Mouse (Mus musculus): ENCODE data around the gene Gm42372. TPM values are rescaled to one million over a fixed set of nuclear protein-coding genes. Genes with fewer than 3 reads are reported as not detected.
"Not testable (repeated sequence)": the region's sequence is repeated elsewhere in the genome, so short reads cannot be mapped to it uniquely, and the experiment has no call there.

Gene Gm42372
- polyA plus RNA-seq, 2 experiments: 0.01 to 0.03 TPM

- H3K36me3 ChIP-seq (replicated peaks; ENCODE audit: control insufficient read depth, insufficient read depth, low read depth): no peaks in the 10 kb centered on the region
- no peak overlapping the region for H3K4me3 ChIP-seq (ENCODE audit: insufficient read depth in 1 of 2, low read depth in 2 of 2, low read length in 2 of 2)
- peaks cover 38% of the 10 kb centered on the region for H3K27me3 ChIP-seq (ENCODE audit: control insufficient read depth, insufficient read depth, low read length)
- WGBS (ENCODE audit: insufficient replicate concordance): 23% methylated on average over 18 of the region's 18 CpGs
- no peak overlapping the region for H3K27ac ChIP-seq
- peak; percentile 67 for ATAC-seq (ENCODE audit: insufficient read depth)
- no peak overlapping the region for H3K9ac ChIP-seq (replicated peaks)
- no peak overlapping the region for H3K4me2 ChIP-seq (ENCODE audit: low read depth)
- H3K9me3 ChIP-seq (ENCODE audit: control insufficient read depth, low read length): no peaks in the 10 kb centered on the region
- 0 out of 4 replicates have a peak, but pooled peaks cover 0 to 2% of the 10 kb centered on the region in 2 experiments for H3K4me1 ChIP-seq (replicated peaks; ENCODE audit: control insufficient read depth in 2 of 2, insufficient read depth in 2 of 2, low read length in 1 of 2)
- TF ChIP-seq CTCF (IDR thresholded peaks at IDR 0.05; ENCODE audit: low read depth) (peak; percentile 83), EP300 (IDR thresholded peaks at IDR 0.05; ENCODE audit: low read depth) (no peak)
- DNase-seq (ENCODE audit: low read depth in 3 of 3, low spot score in 3 of 3): peak; percentile 45 to 61 (median 54)
These were observed 31.8 kb upstream of the Gm42372 start for GRCm38 (mm10) chr7:16950861-16951635.

- H3K36me3 ChIP-seq (replicated peaks; ENCODE audit: control insufficient read depth, insufficient read depth, low read depth); H3K9me3 ChIP-seq (ENCODE audit: control insufficient read depth, low read length); H3K4me3 ChIP-seq (ENCODE audit: insufficient read depth in 1 of 2, low read depth in 2 of 2, low read length in 2 of 2); H3K27ac ChIP-seq; H3K4me2 ChIP-seq (ENCODE audit: low read depth); H3K9ac ChIP-seq (replicated peaks); ATAC-seq (ENCODE audit: insufficient read depth); DNase-seq (ENCODE audit: low read depth in 3 of 3, low spot score in 3 of 3); H3K4me1 ChIP-seq (replicated peaks; ENCODE audit: control insufficient read depth in 2 of 2, insufficient read depth in 2 of 2, low read length in 1 of 2): not testable (repeated sequence)
- H3K27me3 ChIP-seq (ENCODE audit: control insufficient read depth, insufficient read depth, low read length): peaks cover 11% of the 10 kb centered on the region
- 36% methylated on average over 2 of the region's 2 CpGs for WGBS (ENCODE audit: insufficient replicate concordance)
These were observed 29.1 kb upstream of the Gm42372 start for GRCm38 (mm10) chr7:16953776-16954175.

GRCm38 (mm10) chr7:16955712-16956111 lies 27.2 kb upstream of the Gm42372 start:
- Histone ChIP-seq H3K9ac (replicated peaks) (no peak overlapping the region), H3K4me1 (replicated peaks; ENCODE audit: control insufficient read depth in 2 of 2, insufficient read depth in 2 of 2, low read length in 1 of 2) (0 out of 4 replicates have a peak, but pooled peaks cover 0 to 2% of the 10 kb centered on the region in 2 experiments), H3K27me3 (ENCODE audit: control insufficient read depth, insufficient read depth, low read length) (0 out of 2 replicates have a peak, but pooled peaks cover 2% of the 10 kb centered on the region), H3K27ac (no peak overlapping the region), H3K9me3 (ENCODE audit: control insufficient read depth, low read length) (no peaks in the 10 kb centered on the region), H3K4me3 (ENCODE audit: insufficient read depth in 1 of 2, low read depth in 2 of 2, low read length in 2 of 2) (no peak overlapping the region), H3K4me2 (ENCODE audit: low read depth) (no peak overlapping the region), H3K36me3 (replicated peaks; ENCODE audit: control insufficient read depth, insufficient read depth, low read depth) (no peaks in the 10 kb centered on the region)
- ATAC-seq (ENCODE audit: insufficient read depth): no peak
- no peak for DNase-seq (ENCODE audit: low read depth in 3 of 3, low spot score in 3 of 3)
- WGBS (ENCODE audit: insufficient replicate concordance): 34% methylated on average over 4 of the region's 4 CpGs
- TF ChIP-seq EP300 (IDR thresholded peaks at IDR 0.05; ENCODE audit: low read depth): no peak
- no peak for TF ChIP-seq CTCF (IDR thresholded peaks at IDR 0.05; ENCODE audit: low read depth)

GRCm38 (mm10) chr7:16956410-16957265 lies 26.2 kb upstream of the Gm42372 start:
- 61% methylated on average over 15 of the region's 15 CpGs for WGBS (ENCODE audit: insufficient replicate concordance)
- no peaks in the 10 kb centered on the region for H3K9me3 ChIP-seq (ENCODE audit: control insufficient read depth, low read length)
- no peaks in the 10 kb centered on the region for H3K36me3 ChIP-seq (replicated peaks; ENCODE audit: control insufficient read depth, insufficient read depth, low read depth)
- 0 out of 2 replicates have a peak, but pooled peaks cover 2% of the 10 kb centered on the region for H3K27me3 ChIP-seq (ENCODE audit: control insufficient read depth, insufficient read depth, low read length)
- H3K9ac ChIP-seq (replicated peaks): no peak overlapping the region
- H3K4me1 ChIP-seq (replicated peaks; ENCODE audit: control insufficient read depth in 2 of 2, insufficient read depth in 2 of 2, low read length in 1 of 2): no peaks in the 10 kb centered on the region
- no peak for DNase-seq (ENCODE audit: low read depth in 3 of 3, low spot score in 3 of 3)
- no peak overlapping the region for H3K4me2 ChIP-seq (ENCODE audit: low read depth)
- H3K4me3 ChIP-seq (ENCODE audit: insufficient read depth in 1 of 2, low read depth in 2 of 2, low read length in 2 of 2): no peak overlapping the region
- TF ChIP-seq EP300 (IDR thresholded peaks at IDR 0.05; ENCODE audit: low read depth) (no peak), CTCF (IDR thresholded peaks at IDR 0.05; ENCODE audit: low read depth) (no peak)
- no peak for ATAC-seq (ENCODE audit: insufficient read depth)
- H3K27ac ChIP-seq: no peak overlapping the region

Data from liver, embryonic 14.5 days (tissue).